Mouse (Mus musculus): ENCODE measurements around the gene Kcna2.

DNA sequence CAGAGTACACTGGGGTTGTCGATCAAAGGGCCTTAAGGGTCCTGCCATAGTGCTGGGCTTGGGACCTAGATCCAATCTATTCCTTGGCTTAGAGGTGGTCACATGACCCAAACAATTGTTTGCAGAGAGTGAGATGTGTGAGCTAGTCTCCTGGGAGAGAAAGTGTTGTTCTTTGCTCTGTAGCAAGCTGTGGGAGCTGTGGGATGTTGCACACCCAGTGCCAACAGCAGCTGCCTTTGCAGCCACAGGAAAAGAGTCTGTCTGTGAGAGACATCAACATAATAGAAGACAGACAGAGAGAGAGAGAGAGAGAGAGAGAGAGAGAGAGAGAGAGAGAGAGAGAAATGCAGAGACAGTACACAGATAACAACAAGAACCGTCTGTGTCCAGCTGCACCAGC, 28.3 kb downstream of the Kcna2 start:
- TF ChIP-seq POLR2A (IDR thresholded peaks at IDR 0.05; ENCODE audit: borderline replicate concordance, extremely low read depth, insufficient read depth, insufficient read length, poor library complexity, severe bottlenecking) (no peak), CTCF (IDR thresholded peaks at IDR 0.05; ENCODE audit: borderline replicate concordance, extremely low read depth, insufficient read depth, insufficient read length) (no peak)

Measured in brain, embryonic 14.5 days (tissue).